Mouse (Mus musculus) thymus, adult 2 months (tissue): ENCODE measurements at regions not wholly inside any gene's neighbourhood (a gene's known extent, or its start where the extent isn't known, plus 50 kb on each side); places are given as distances from the start of the nearest gene placed in this dataset.

Experiments used
- CTCF ChIP-seq: fragments of 200-500 bp; IDR thresholded peaks from 2 replicates; pipeline ENCODE4 v1.5.1; 2012; ENCODE audit warnings: mild to moderate bottlenecking, control low read depth, low read length, moderate library complexity, borderline replicate concordance; ENCODE audit not compliant: control insufficient read depth, poor library complexity, insufficient read depth; ENCODE audit errors: extremely low read depth
- POLR2A ChIP-seq: fragments of 200-500 bp; IDR thresholded peaks from 2 replicates; pipeline ENCODE4 v1.6.1; 2012; ENCODE audit warnings: mild to moderate bottlenecking, low read length, control low read depth, moderate library complexity; ENCODE audit not compliant: control insufficient read depth, poor library complexity, insufficient read depth; ENCODE audit errors: extremely low read depth

GRCm38 (mm10) chr7:72500996-72501395 is 194.6 kb upstream of the Mctp2 start:
- TF ChIP-seq POLR2A = no peak
- no peak for TF ChIP-seq CTCF
